Mouse (Mus musculus) megakaryocyte, embryonic 14.5 days (primary cell): ENCODE data around the gene Lrrc42. TPM values are rescaled to one million over a fixed set of nuclear protein-coding genes. Genes with fewer than 3 reads are reported as not detected.

Source experiments
- H3K27me3 ChIP-seq: replicated peaks from 2 replicates; pipeline ENCODE3; 2012; ENCODE audit warnings: inconsistent platforms
- H3K36me3 ChIP-seq: replicated peaks from 2 replicates; pipeline ENCODE3; 2012; ENCODE audit warnings: low read length, inconsistent platforms, mixed read lengths
- H3K4me1 ChIP-seq: 2 replicates; pipeline ENCODE4 v1.6.1; 2012; ENCODE audit warnings: inconsistent platforms
- H3K4me3 ChIP-seq: replicated peaks from 2 replicates; pipeline ENCODE3; 2012; ENCODE audit warnings: moderate library complexity, mild to moderate bottlenecking, inconsistent platforms
- H3K9me3 ChIP-seq: 2 replicates; pipeline ENCODE4 v1.6.1; 2012; ENCODE audit warnings: inconsistent platforms
- FLI1 ChIP-seq: IDR thresholded peaks from 2 replicates; pipeline ENCODE4 v1.6.1; 2012; ENCODE audit warnings: low read length, inconsistent platforms, mixed read lengths
- GATA1 ChIP-seq: IDR thresholded peaks from 3 replicates; pipeline ENCODE4 v1.6.1; 2012; ENCODE audit warnings: mixed read lengths, low read length, inconsistent platforms, borderline replicate concordance
- polyA plus RNA-seq: library from polyadenylated mRNA; stranded (reverse); fragments of >175 nt; gene quantifications from 2 replicates; pipeline ENCODE4 v1.2.3, GENCODE M21; 2012; ENCODE audit warnings: low replicate concordance; ENCODE audit not compliant: insufficient read depth

The Lrrc42 gene
- polyA plus RNA-seq, 1 experiment: 9.1 TPM

- Histone ChIP-seq H3K4me1 (peaks cover 23% of the 10 kb centered on the region), H3K36me3 (peaks cover 2% of the 10 kb centered on the region), H3K4me3 (no peak overlapping the region), H3K27me3 (peaks cover 12% of the 10 kb centered on the region), H3K9me3 (no peaks in the 10 kb centered on the region)
- TF ChIP-seq FLI1 (no peak), GATA1 (no peak)
These were observed 27.0 kb downstream of the Lrrc42 start for GRCm38 (mm10) chr4:107226313-107226712.

GRCm38 (mm10) chr4:107223225-107224204 is 29.8 kb downstream of the Lrrc42 start:
- peaks cover 23% of the 10 kb centered on the region for H3K4me1 ChIP-seq
- H3K4me3 ChIP-seq: no peak overlapping the region
- H3K27me3 ChIP-seq: peaks cover 14% of the 10 kb centered on the region
- no peaks in the 10 kb centered on the region for H3K9me3 ChIP-seq
- TF ChIP-seq GATA1 (no peak), FLI1 (no peak)
- H3K36me3 ChIP-seq: no peaks in the 10 kb centered on the region

DNA sequence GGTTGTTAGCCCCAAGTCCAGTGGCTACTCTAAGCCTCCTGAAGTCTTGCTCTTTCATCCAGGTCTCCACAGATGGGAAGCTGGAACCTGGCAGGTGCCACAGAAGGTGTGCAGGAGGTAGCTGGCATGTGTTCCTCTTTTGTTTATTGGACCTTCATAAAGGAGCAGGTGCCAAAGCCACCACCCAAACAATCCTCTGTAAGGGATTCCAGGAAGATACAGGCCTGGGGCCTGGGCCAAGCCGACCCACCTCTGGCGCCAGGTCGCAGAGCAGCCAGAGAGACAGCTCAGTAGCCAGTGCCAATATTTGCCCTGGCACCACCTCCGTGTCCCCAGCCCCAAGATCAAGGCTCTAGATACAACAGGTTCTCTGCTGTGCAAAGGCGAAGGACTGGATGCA is 31.8 kb downstream of the Lrrc42 start:
- TF ChIP-seq GATA1 (no peak), FLI1 (no peak)
- Histone ChIP-seq H3K4me3 (no peak overlapping the region), H3K36me3 (no peaks in the 10 kb centered on the region), H3K27me3 (peaks cover 23% of the 10 kb centered on the region), H3K9me3 (no peaks in the 10 kb centered on the region), H3K4me1 (peaks cover 39% of the 10 kb centered on the region)

GRCm38 (mm10) chr4:107217574-107217973 is 35.8 kb downstream of the Lrrc42 start:
- H3K36me3 ChIP-seq: peaks cover 16% of the 10 kb centered on the region
- peaks cover 27% of the 10 kb centered on the region for H3K4me1 ChIP-seq
- H3K9me3 ChIP-seq: no peaks in the 10 kb centered on the region
- no peak overlapping the region for H3K4me3 ChIP-seq
- H3K27me3 ChIP-seq: peaks cover 23% of the 10 kb centered on the region
- TF ChIP-seq GATA1: no peak
- TF ChIP-seq FLI1: no peak

DNA sequence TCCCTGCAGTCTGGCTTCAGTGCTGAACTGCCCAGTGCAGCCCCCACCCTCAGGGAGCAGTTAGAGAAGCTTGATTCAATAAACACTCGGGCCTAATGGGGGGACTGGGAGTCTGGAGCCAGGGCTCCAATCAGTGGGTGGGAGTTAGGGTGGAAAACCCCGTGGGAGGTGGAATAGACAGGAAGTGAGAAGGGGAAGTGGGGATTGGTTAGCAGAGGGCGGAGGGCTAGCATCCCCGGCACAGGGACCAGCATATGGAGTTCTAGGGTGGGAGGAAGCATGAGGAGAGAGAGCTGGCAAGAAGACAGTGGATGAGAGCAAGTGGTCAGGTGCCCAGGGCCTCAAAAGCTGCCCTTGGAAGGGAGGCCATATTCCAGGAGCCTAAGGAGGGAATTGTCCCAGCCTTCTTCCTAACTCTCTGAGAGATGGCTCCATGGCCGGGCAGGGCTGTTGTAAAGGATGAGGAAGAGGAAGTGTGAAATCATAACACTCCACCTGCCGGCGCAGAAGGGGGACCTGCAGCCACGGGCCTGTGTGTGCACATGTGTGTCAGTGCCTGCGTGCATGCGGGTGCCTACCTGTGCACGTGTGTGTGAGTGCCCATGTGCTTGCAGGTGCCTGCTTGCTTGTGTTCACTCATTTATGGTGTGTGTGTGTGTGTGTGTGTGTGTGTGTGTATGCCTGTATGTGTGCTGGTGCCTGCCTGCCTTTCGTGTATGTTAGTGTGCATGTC is 39.9 kb downstream of the Lrrc42 start:
- H3K4me1 ChIP-seq: peaks cover 51% of the 10 kb centered on the region
- peaks cover 35% of the 10 kb centered on the region for H3K36me3 ChIP-seq
- peak overlapping the region; percentile 51 for H3K4me3 ChIP-seq
- no peaks in the 10 kb centered on the region for H3K9me3 ChIP-seq
- peaks cover 23% of the 10 kb centered on the region for H3K27me3 ChIP-seq
- TF ChIP-seq FLI1 (no peak), GATA1 (no peak)

DNA sequence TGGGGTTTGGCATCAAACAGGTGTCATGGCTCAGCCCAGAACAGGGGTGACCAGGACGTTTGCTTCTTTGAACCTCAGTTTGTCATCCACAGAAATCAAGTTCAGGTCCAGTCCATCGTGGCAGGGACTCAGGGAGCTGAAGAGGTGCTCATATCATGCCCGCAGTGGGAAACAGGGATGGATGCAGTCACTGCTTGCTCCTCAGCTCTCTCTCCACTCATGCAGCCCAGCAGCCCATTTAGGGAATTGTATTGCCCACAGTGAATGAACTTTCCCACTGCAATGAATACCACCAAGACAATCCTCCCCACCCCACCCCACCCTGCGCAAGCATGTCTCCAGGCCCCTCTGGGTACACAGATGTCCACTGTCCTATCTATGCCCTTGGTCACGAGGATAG is 41.4 kb downstream of the Lrrc42 start:
- H3K4me1 ChIP-seq: peaks cover 40% of the 10 kb centered on the region
- peaks cover 50% of the 10 kb centered on the region for H3K36me3 ChIP-seq
- H3K27me3 ChIP-seq: peaks cover 14% of the 10 kb centered on the region
- H3K4me3 ChIP-seq: no peak overlapping the region
- TF ChIP-seq GATA1: no peak
- TF ChIP-seq FLI1: no peak
- H3K9me3 ChIP-seq: no peaks in the 10 kb centered on the region

- H3K36me3 ChIP-seq: peaks cover 54% of the 10 kb centered on the region
- H3K9me3 ChIP-seq: no peaks in the 10 kb centered on the region
- H3K4me1 ChIP-seq: peaks cover 35% of the 10 kb centered on the region
- no peak overlapping the region for H3K4me3 ChIP-seq
- TF ChIP-seq GATA1 (no peak), FLI1 (no peak)
- peaks cover 13% of the 10 kb centered on the region for H3K27me3 ChIP-seq
These were observed 41.9 kb downstream of the Lrrc42 start for GRCm38 (mm10) chr4:107211465-107211864.

GRCm38 (mm10) chr4:107210483-107211097 is 42.7 kb downstream of the Lrrc42 start:
- Histone ChIP-seq H3K4me1 (peaks cover 34% of the 10 kb centered on the region), H3K36me3 (peaks cover 58% of the 10 kb centered on the region), H3K9me3 (no peaks in the 10 kb centered on the region), H3K27me3 (peaks cover 13% of the 10 kb centered on the region), H3K4me3 (no peak overlapping the region)
- no peak for TF ChIP-seq FLI1
- no peak for TF ChIP-seq GATA1

GRCm38 (mm10) chr4:107208880-107209279 is 44.5 kb downstream of the Lrrc42 start, which contains the start of gene Ldlrad1:
Ldlrad1 (plus strand) TSS chr4:107209180.
- peaks cover 65% of the 10 kb centered on the region for H3K36me3 ChIP-seq

More at GRCm38 (mm10) chr4:107208880-107209279, 44.5 kb downstream of the Lrrc42 start, which contains the start of gene Ldlrad1:
- no peak within 1 kb of the TSS for H3K4me3 ChIP-seq
- TF ChIP-seq GATA1 (no peak), FLI1 (no peak)
- peaks cover 5% of the 10 kb centered on the region for H3K27me3 ChIP-seq
- H3K4me1 ChIP-seq: peaks cover 33% of the 10 kb centered on the region
- no peaks in the 10 kb centered on the region for H3K9me3 ChIP-seq
